Mouse (Mus musculus): Measurements from ENCODE around the gene Gm33543.
A peak's percentile ranks its signal among the peaks of the same experiment; 100 is the strongest.

The Gm33543 gene

GRCm38 (mm10) chr10:95850504-95850903, 7.8 kb upstream of the Gm33543 start:
- Histone ChIP-seq H3K27me3 (ENCODE audit: control insufficient read depth, insufficient read depth, low read length, poor library complexity, severe bottlenecking) (no peaks in the 10 kb centered on the region), H3K36me3 (ENCODE audit: control insufficient read depth, insufficient read depth, low read length, poor library complexity, severe bottlenecking) (no peaks in the 10 kb centered on the region)
- peak; percentile 32 for DNase-seq (ENCODE audit: low read depth, low spot score)

DNA sequence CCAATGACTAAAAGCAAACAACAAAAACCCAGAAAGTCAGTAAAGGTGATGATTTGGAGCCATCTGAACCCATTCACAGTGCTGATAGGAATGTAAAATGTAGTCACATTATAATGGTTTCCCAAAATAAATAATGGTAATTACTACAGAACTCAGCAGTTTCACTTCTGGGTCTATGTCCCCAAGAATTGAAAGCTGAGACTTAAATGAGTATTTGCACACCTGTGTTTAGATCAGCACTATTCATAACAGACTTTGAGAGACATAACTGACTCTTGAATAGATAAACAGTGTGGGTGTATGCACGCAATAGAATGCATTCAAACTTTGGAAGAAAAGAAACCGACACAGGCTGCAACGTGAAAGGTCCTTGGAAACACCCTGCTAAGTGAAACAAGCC, 4.0 kb upstream of the Gm33543 start:
- Histone ChIP-seq H3K27me3 (ENCODE audit: control insufficient read depth, insufficient read depth, low read length, poor library complexity, severe bottlenecking) (no peaks in the 10 kb centered on the region), H3K36me3 (ENCODE audit: control insufficient read depth, insufficient read depth, low read length, poor library complexity, severe bottlenecking) (no peaks in the 10 kb centered on the region)
- no peak for DNase-seq (ENCODE audit: low read depth, low spot score)

DNA sequence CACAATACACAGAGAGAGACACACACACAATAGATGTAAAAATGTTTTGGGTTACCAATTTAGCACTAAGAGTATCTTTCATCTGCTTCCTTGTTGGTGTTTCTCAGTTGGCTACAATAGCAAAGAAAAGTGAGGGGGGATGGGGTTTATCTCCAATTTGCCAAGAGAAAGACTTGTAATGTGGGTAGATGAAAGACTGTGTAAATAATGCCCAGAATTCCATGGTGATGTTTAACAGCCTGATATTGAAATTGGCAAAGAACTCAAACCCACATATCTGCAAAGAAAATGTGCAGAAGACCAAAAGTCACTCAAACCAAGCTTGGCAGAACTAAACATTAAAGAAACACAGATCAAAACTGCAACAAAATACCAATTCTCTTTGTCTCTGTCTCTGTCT, 3.6 kb upstream of the Gm33543 start:
- H3K36me3 ChIP-seq (ENCODE audit: control insufficient read depth, insufficient read depth, low read length, poor library complexity, severe bottlenecking) = no peaks in the 10 kb centered on the region
- no peak for DNase-seq (ENCODE audit: low read depth, low spot score)
- H3K27me3 ChIP-seq (ENCODE audit: control insufficient read depth, insufficient read depth, low read length, poor library complexity, severe bottlenecking) = no peaks in the 10 kb centered on the region

- Histone ChIP-seq H3K27me3 (ENCODE audit: control insufficient read depth, insufficient read depth, low read length, poor library complexity, severe bottlenecking) (no peaks in the 10 kb centered on the region), H3K36me3 (ENCODE audit: control insufficient read depth, insufficient read depth, low read length, poor library complexity, severe bottlenecking) (no peaks in the 10 kb centered on the region)
- DNase-seq (ENCODE audit: low read depth, low spot score) = peak; percentile 6
Observed at GRCm38 (mm10) chr10:95843878-95844277, 1.1 kb upstream of the Gm33543 start.

DNA sequence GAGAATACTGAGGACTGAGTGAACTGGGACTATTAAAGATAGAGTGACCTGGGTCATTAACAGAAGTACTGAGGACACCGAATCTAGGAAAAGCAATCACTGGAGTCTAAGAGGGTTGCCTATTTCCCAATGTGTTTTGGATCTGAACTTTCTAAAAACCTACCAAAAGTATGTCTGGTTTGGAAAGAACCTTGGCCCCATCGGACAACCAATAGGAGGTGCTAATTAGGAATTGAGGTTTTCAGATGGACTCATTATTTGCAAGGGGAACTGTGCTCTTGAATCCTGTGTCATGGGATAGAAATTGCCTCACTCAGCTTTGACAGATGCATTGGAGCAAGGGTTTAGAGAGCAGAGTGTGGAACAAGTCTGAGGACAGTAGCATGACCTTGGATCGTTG, 1.5 kb downstream of the Gm33543 start:
- Histone ChIP-seq H3K27me3 (ENCODE audit: control insufficient read depth, insufficient read depth, low read length, poor library complexity, severe bottlenecking) (no peaks in the 10 kb centered on the region), H3K36me3 (ENCODE audit: control insufficient read depth, insufficient read depth, low read length, poor library complexity, severe bottlenecking) (no peaks in the 10 kb centered on the region)
- no peak for DNase-seq (ENCODE audit: low read depth, low spot score)

DNA sequence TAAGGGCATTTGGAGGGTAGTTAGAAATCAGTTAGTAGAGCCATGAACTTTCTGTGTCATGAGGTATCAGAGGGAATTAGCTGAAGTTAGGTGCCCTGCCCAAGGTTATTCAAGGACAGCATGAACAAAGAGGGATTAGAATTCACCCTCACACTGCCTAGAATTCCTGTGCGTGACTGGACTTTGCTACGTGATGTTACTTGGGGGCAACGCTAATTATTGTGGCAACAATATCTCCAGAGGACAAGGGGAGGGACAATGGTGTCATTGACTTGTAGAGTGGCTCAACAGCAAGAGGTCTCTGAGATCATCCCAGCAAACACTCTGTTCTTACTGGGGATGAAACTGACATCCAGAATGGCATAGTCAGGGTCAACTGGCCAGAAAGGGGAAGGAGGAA, 2.9 kb downstream of the Gm33543 start:
- Histone ChIP-seq H3K36me3 (ENCODE audit: control insufficient read depth, insufficient read depth, low read length, poor library complexity, severe bottlenecking) (no peaks in the 10 kb centered on the region), H3K27me3 (ENCODE audit: control insufficient read depth, insufficient read depth, low read length, poor library complexity, severe bottlenecking) (no peaks in the 10 kb centered on the region)
- DNase-seq (ENCODE audit: low read depth, low spot score) = no peak

GRCm38 (mm10) chr10:95839036-95839435, 3.7 kb downstream of the Gm33543 start:
- no peaks in the 10 kb centered on the region for H3K36me3 ChIP-seq (ENCODE audit: control insufficient read depth, insufficient read depth, low read length, poor library complexity, severe bottlenecking)
- DNase-seq (ENCODE audit: low read depth, low spot score) = no peak
- no peaks in the 10 kb centered on the region for H3K27me3 ChIP-seq (ENCODE audit: control insufficient read depth, insufficient read depth, low read length, poor library complexity, severe bottlenecking)

DNA sequence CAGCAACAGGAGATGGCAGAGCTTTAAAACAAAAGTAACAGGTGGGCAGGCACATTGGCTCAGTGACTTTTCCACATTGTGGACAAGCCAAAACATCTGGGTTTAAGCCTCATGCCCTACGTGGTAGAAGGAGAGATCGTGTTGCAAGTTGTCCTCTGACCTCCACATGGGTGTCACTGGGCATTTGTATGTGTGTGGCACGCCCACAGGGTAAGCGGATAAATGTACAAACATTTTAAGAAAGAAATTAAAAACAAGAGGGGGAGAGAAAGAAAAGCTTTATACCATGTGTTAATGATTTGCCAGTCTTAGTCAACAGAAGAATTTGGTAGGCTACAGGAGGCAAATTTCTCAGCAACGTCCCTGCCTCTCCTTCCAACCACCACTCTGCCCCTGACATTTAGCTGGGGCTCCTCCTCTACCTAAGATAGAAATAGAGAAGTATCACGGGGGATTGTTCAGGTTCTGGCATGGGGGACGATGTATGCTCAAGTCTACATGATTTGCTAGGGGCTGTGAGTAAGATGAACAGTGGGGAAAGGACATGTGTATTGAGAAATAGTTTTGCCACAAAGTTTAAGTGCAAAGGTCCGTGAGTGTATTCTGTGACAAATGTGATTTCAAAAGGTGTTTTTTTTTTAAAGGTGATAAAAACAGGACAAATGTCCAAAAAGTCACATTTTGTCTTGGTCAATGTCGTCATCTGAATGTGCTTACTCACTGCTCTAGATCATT, 6.0 kb downstream of the Gm33543 start:
- no peaks in the 10 kb centered on the region for H3K27me3 ChIP-seq (ENCODE audit: control insufficient read depth, insufficient read depth, low read length, poor library complexity, severe bottlenecking)
- H3K36me3 ChIP-seq (ENCODE audit: control insufficient read depth, insufficient read depth, low read length, poor library complexity, severe bottlenecking) = no peaks in the 10 kb centered on the region
- no peak for DNase-seq (ENCODE audit: low read depth, low spot score)

GRCm38 (mm10) chr10:95830891-95831290, 11.8 kb downstream of the Gm33543 start:
- Histone ChIP-seq H3K36me3 (ENCODE audit: control insufficient read depth, insufficient read depth, low read length, poor library complexity, severe bottlenecking) (no peaks in the 10 kb centered on the region), H3K27me3 (ENCODE audit: control insufficient read depth, insufficient read depth, low read length, poor library complexity, severe bottlenecking) (no peaks in the 10 kb centered on the region)
- no peak for DNase-seq (ENCODE audit: low read depth, low spot score)

DNA sequence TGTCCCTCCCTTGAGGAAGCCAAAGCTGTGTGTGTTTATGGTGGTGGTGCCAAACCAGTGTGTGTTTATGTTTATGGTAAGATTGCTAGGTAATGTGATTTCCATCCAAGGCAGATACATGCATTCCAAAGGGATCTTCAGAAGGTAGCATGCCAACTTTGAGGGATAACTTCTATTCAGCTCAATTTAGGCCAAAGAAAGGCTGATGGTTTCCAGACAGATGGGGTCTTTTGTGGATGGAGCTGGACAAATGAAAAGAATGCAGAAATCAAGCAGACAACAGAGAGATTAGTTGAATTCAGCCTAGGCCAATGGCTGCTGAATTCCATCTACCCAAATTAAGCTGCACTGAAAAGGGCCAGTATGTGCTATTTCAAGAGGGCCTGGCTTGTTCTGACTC, 13.3 kb downstream of the Gm33543 start:
- Histone ChIP-seq H3K36me3 (ENCODE audit: control insufficient read depth, insufficient read depth, low read length, poor library complexity, severe bottlenecking) (no peaks in the 10 kb centered on the region), H3K27me3 (ENCODE audit: control insufficient read depth, insufficient read depth, low read length, poor library complexity, severe bottlenecking) (no peaks in the 10 kb centered on the region)
- DNase-seq (ENCODE audit: low read depth, low spot score) = no peak

DNA sequence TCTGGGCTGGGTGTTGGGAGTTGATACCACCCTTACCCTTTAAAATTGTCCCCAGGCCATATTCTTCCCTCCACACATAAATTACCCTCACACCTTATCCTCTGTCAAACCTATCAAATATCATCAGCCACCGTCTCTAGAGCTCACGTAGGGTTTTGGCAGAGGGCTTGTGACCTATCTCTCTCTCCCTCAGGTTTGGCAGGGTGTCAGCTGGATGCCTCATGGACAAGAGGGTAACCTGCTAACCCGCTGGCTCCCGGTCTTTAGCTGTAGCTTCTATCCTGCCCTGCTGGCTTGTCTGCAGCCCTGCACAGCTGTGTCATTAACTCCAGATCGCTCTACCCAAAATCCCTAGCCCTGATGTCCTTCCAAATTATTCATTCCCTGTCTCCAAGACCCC, 14.4 kb downstream of the Gm33543 start:
- no peaks in the 10 kb centered on the region for H3K36me3 ChIP-seq (ENCODE audit: control insufficient read depth, insufficient read depth, low read length, poor library complexity, severe bottlenecking)
- no peaks in the 10 kb centered on the region for H3K27me3 ChIP-seq (ENCODE audit: control insufficient read depth, insufficient read depth, low read length, poor library complexity, severe bottlenecking)

GRCm38 (mm10) chr10:95825651-95826050, 17.1 kb downstream of the Gm33543 start:
- Histone ChIP-seq H3K36me3 (ENCODE audit: control insufficient read depth, insufficient read depth, low read length, poor library complexity, severe bottlenecking) (no peaks in the 10 kb centered on the region), H3K27me3 (ENCODE audit: control insufficient read depth, insufficient read depth, low read length, poor library complexity, severe bottlenecking) (no peaks in the 10 kb centered on the region)
- no peak for DNase-seq (ENCODE audit: low read depth, low spot score)

More for the DNA sequence above, 14.4 kb downstream of the Gm33543 start:
- DNase-seq (ENCODE audit: low read depth, low spot score) = no peak

- DNase-seq (ENCODE audit: low read depth, low spot score) = no peak
- no peaks in the 10 kb centered on the region for H3K36me3 ChIP-seq (ENCODE audit: control insufficient read depth, insufficient read depth, low read length, poor library complexity, severe bottlenecking)
- H3K27me3 ChIP-seq (ENCODE audit: control insufficient read depth, insufficient read depth, low read length, poor library complexity, severe bottlenecking) = no peaks in the 10 kb centered on the region
Observed at GRCm38 (mm10) chr10:95818506-95818905, 24.2 kb downstream of the Gm33543 start.

DNA sequence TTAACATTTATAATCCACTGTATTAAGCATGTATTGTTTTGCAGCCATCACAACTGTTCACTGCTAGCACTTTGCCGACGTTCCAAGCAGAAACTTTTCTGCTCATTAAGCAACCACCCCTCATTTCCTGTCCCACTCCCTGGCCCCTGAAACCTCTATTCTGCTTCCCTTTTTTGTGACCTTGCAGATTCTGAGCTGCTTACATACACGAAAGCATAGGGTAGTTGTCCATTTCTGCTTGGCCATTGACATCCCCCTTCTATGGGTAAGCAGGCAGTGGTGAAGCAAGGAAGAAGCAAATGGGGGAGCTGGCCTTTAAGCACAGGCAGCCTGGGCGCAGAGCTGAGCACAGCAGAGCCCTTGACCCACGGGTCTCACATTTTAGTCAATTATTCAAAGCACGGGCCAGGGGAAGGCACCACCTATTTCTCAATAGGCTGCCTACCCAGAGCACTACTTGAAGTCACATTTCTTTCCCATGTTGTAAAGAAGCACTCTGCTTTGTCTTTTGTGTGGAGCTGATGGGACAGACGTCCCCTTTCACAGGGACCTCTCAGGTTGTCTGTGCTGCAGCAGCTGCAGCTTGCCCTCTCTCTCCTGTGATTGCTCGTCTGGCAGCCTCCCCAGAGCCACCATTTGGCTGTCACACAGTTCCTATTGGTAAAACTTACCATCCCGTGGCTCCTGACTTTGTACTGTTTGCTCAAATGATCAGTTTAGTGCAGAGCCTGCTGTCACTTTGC, 25.1 kb downstream of the Gm33543 start:
- peak; percentile 50 for DNase-seq (ENCODE audit: low read depth, low spot score)

GRCm38 (mm10) chr10:95814351-95814750, 28.4 kb downstream of the Gm33543 start:
- no peak for DNase-seq (ENCODE audit: low read depth, low spot score)
- Histone ChIP-seq H3K36me3 (ENCODE audit: control insufficient read depth, insufficient read depth, low read length, poor library complexity, severe bottlenecking) (no peaks in the 10 kb centered on the region), H3K27me3 (ENCODE audit: control insufficient read depth, insufficient read depth, low read length, poor library complexity, severe bottlenecking) (no peaks in the 10 kb centered on the region)

More for the DNA sequence above, 25.1 kb downstream of the Gm33543 start:
- no peaks in the 10 kb centered on the region for H3K36me3 ChIP-seq (ENCODE audit: control insufficient read depth, insufficient read depth, low read length, poor library complexity, severe bottlenecking)
- no peaks in the 10 kb centered on the region for H3K27me3 ChIP-seq (ENCODE audit: control insufficient read depth, insufficient read depth, low read length, poor library complexity, severe bottlenecking)

All from splenic B cell, adult 2 months (primary cell).